Mouse (Mus musculus) CD4-positive naive resting alpha-beta T cell, adult 76 days (primary cell): ENCODE measurements around the gene Kcnma1. TPM values are rescaled to one million over a fixed set of nuclear protein-coding genes. Genes with fewer than 3 reads are reported as not detected.

ENCODE experiments used
- total RNA-seq: library from RNA; stranded (reverse); gene quantifications from one replicate; pipeline ENCODE4 v1.2.4, GENCODE M21; 2023

Gene Kcnma1
- total RNA-seq: not detected

GRCm38 (mm10) chr14:24014391-24014790 is at the start of gene Kcnma1:
Gene Kcnma1, minus strand, starts transcription at chr14:24014491.

Other genes with a start within 250 kb of the Kcnma1 start
- gene Dlg5, start 231.4 kb upstream of the Kcnma1 start, total RNA-seq: 1.4 TPM